ENCODE assay signal across 8 mouse cellular contexts in genomic region chr2:73495617-73496328, GRCm38 (mm10). TPM values are rescaled to one million over a fixed set of nuclear protein-coding genes. Genes with fewer than 3 reads are reported as not detected.
DNase-seq lines count a peak whose midpoint lies in the region; ATAC-seq lines count a peak whose summit lies in the region.

No protein-coding gene starts in this region.

- peaks cover 31% of the 10 kb centered on the region for H3K4me1 ChIP-seq in forebrain, embryonic 10.5 days
- no peaks in the 10 kb centered on the region for H3K4me1 ChIP-seq in forebrain, embryonic 15.5 days

- no peak for ATAC-seq in forebrain, embryonic 15.5 days (replicated peaks)
- peak; percentile 64 for ATAC-seq in megakaryocyte-erythroid progenitor cell, adult 5-6 weeks (replicated peaks; ENCODE audit: low FRiP score, low TSS enrichment, poor library complexity, severe bottlenecking)

- no peak overlapping the region for H3K4me2 ChIP-seq in forebrain, embryonic 15.5 days (replicated peaks)

- DNase-seq in forebrain, embryonic 10.5 days (ENCODE audit: extremely low spot score, low spot score) = no peak
- DNase-seq in heart, adult 18-20 months = peak; percentile 67 to 80
- peak; percentile 22 to 44 for DNase-seq in kidney, postnatal 25 days
- no peak for DNase-seq in urinary bladder, adult 2 months (ENCODE audit: low spot score)
- no peak for DNase-seq in adrenal gland, adult 2 months
- no peak for DNase-seq in cerebellum, adult 9-11 months

- no peaks in the 10 kb centered on the region for H3K27me3 ChIP-seq in forebrain, embryonic 10.5 days (ENCODE audit: poor library complexity, severe bottlenecking)
- no peaks in the 10 kb centered on the region for H3K27me3 ChIP-seq in forebrain, embryonic 15.5 days

- H3K9me3 ChIP-seq in forebrain, embryonic 10.5 days = no peaks in the 10 kb centered on the region
- H3K9me3 ChIP-seq in forebrain, embryonic 15.5 days = no peaks in the 10 kb centered on the region

- H3K36me3 ChIP-seq in forebrain, embryonic 10.5 days (replicated peaks) = no peaks in the 10 kb centered on the region; the same call in 1 of the 2 replicates
- no peaks in the 10 kb centered on the region for H3K36me3 ChIP-seq in forebrain, embryonic 15.5 days

- no peak overlapping the region for H3K4me3 ChIP-seq in forebrain, embryonic 10.5 days
- H3K4me3 ChIP-seq in forebrain, embryonic 15.5 days = no peak overlapping the region

- no peak overlapping the region for H3K9ac ChIP-seq in forebrain, embryonic 15.5 days (replicated peaks)

- H3K27ac ChIP-seq in forebrain, embryonic 10.5 days = peak overlapping the region; percentile 4; the same call in 1 of the 2 replicates
- H3K27ac ChIP-seq in forebrain, embryonic 15.5 days (replicated peaks) = no peak overlapping the region

- 62% methylated on average over 16 of the region's 16 CpGs for WGBS in forebrain, embryonic 10.5 days
- 84% methylated on average over 16 of the region's 16 CpGs for WGBS in forebrain, embryonic 15.5 days

RNA-seq across cellular contexts. Expression of gene Wipf1, which starts 33.8 kb away (rescaled TPM):
- polyA plus RNA-seq in forebrain, embryonic 10.5 days (2016; fragmentation: Nextera tagmentation; extraction: Ambion mirVana) = 7.5 and 8.6 TPM in 2 replicates
- 1.9 and 2.1 TPM in 2 replicates for polyA plus RNA-seq in forebrain, embryonic 15.5 days (2015; fragmentation: Nextera tagmentation; extraction: Ambion mirVana)
- total RNA-seq in heart, adult 18-20 months (2021) = 10 to 100 TPM; 11.2 to 14.0 TPM
- 7.7 and 14.0 TPM in 2 replicates for total RNA-seq in megakaryocyte-erythroid progenitor cell, adult 5-6 weeks (2014; fragmentation: Nextera tagmentation)
- 3.9 and 9.6 TPM in 2 replicates for total RNA-seq in megakaryocyte-erythroid progenitor cell, adult 5-6 weeks (2017)
- 10.2 and 17.4 TPM in 2 replicates for polyA plus RNA-seq in urinary bladder, adult 2 months (2012; rRNA removed)
- total RNA-seq in adrenal gland, adult 2 months (2021) = 10 to 100 TPM; 13.4 to 19.7 TPM
- 16.8 and 17.4 TPM in 2 replicates for polyA plus RNA-seq in adrenal gland, adult 2 months (2012; rRNA removed)

Comparison
In these comparisons a context has a peak if more than half of its experiments do, and no peak if none do; other contexts are left out.
1. DNase-seq: peak in heart, adult 18-20 months (2 of 2) and kidney, postnatal 25 days (2 of 2); none in forebrain, embryonic 10.5 days (single experiment), urinary bladder, adult 2 months (single experiment), adrenal gland, adult 2 months (single experiment) and cerebellum, adult 9-11 months (single experiment).